Mouse (Mus musculus): ENCODE measurements around the gene Stbd1.

Stbd1 gene

DNA sequence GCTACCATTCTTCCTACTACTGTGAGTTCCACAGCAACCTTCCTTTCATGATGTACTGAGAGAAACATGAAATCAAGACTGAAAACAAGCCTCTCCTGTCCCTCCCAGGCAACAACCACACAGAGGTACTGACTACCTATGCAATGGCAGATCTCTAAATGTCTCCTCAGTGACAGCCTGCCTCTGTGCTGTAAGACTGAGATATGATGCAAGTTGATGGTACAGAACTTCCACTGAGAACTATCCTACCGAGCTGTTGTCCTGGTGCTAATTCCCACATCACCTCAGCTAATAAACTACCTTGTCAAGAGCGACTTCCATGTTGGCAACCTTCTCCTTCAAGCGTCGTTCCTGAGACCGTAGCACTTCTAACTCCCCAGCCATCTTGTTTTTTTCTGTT is 33.0 kb downstream of the Stbd1 start:
- DNase-seq (ENCODE audit: low spot score): no peak

GRCm38 (mm10) chr5:92640861-92641260 is 38.0 kb downstream of the Stbd1 start:
- DNase-seq (ENCODE audit: low spot score): no peak
